Mouse (Mus musculus) myocyte (in vitro differentiated cells): ENCODE results near the gene Ffar3. TPM values are rescaled to one million over a fixed set of nuclear protein-coding genes. Genes with fewer than 3 reads are reported as not detected.

Experiments used
- H3K27me3 ChIP-seq: one replicate; pipeline ENCODE4 v1.6.1; 2011; ENCODE audit not compliant: control insufficient read depth, insufficient read depth, insufficient read length
- H3K36me3 ChIP-seq: one replicate; pipeline ENCODE4 v1.6.1; 2011; ENCODE audit not compliant: control insufficient read depth, insufficient read depth
- H3K4me2 ChIP-seq: one replicate; pipeline ENCODE4 v1.6.1; 2011; ENCODE audit warnings: low read depth, control low read depth
- H3K4me3 ChIP-seq: one replicate; pipeline ENCODE4 v1.5.1; 2011; ENCODE audit warnings: mild to moderate bottlenecking, control low read depth, moderate library complexity
- H3K79me2 ChIP-seq: one replicate; pipeline ENCODE4 v1.6.1; 2011; ENCODE audit not compliant: control insufficient read depth, insufficient read depth
- H3ac ChIP-seq: one replicate; pipeline ENCODE4 v1.6.1; 2011; ENCODE audit not compliant: control insufficient read depth, insufficient read length
- CEBPB ChIP-seq: IDR thresholded peaks from 2 replicates; pipeline ENCODE4 v1.6.1; 2011; ENCODE audit warnings: mild to moderate bottlenecking, moderate library complexity; ENCODE audit not compliant: poor library complexity, insufficient read depth, severe bottlenecking
- E2F4 ChIP-seq: IDR thresholded peaks from one replicate; pipeline ENCODE4 v1.6.1; 2011; ENCODE audit warnings: mild to moderate bottlenecking, control low read depth, moderate library complexity; ENCODE audit not compliant: insufficient read depth
- MAX ChIP-seq: IDR thresholded peaks from one replicate; pipeline ENCODE4 v1.6.1; 2011; ENCODE audit warnings: low read depth, mild to moderate bottlenecking, control low read depth
- MYOD1 ChIP-seq, 3 experiments: IDR thresholded peaks; one replicate each; pipeline ENCODE4 v1.6.1; 2011; ENCODE audit warnings: control low read depth in 2 of 3, low read depth in 2 of 3, mild to moderate bottlenecking in 2 of 3, moderate library complexity in 1 of 3; ENCODE audit not compliant: insufficient read length in 2 of 3, control insufficient read depth in 1 of 3
- MYOG ChIP-seq, 3 experiments: IDR thresholded peaks; one replicate each; pipeline ENCODE4 v1.6.1; 2011; ENCODE audit warnings: control low read depth in 2 of 3, low read depth in 2 of 3, mild to moderate bottlenecking in 2 of 3; ENCODE audit not compliant: insufficient read length in 2 of 3, control insufficient read depth in 1 of 3, insufficient read depth in 1 of 3
- POLR2A ChIP-seq: IDR thresholded peaks from one replicate; pipeline ENCODE4 v1.6.1; 2011; ENCODE audit warnings: low read depth, mild to moderate bottlenecking, control low read depth, moderate library complexity; ENCODE audit not compliant: insufficient read length
- POLR2AphosphoS2 ChIP-seq: IDR thresholded peaks from one replicate; pipeline ENCODE4 v1.6.1; 2011; ENCODE audit warnings: low read depth, control low read depth; ENCODE audit not compliant: insufficient read length
- REST ChIP-seq: IDR thresholded peaks from one replicate; pipeline ENCODE4 v1.6.1; 2011; ENCODE audit warnings: mild to moderate bottlenecking, control low read depth, moderate library complexity; ENCODE audit not compliant: insufficient read depth, insufficient read length
- SRF ChIP-seq: IDR thresholded peaks from one replicate; pipeline ENCODE4 v1.6.1; 2011; ENCODE audit warnings: low read depth; ENCODE audit not compliant: control insufficient read depth, insufficient read length
- TCF12 ChIP-seq: IDR thresholded peaks from one replicate; pipeline ENCODE4 v1.6.1; 2011; ENCODE audit warnings: mild to moderate bottlenecking, control low read depth; ENCODE audit not compliant: poor library complexity, insufficient read depth, severe bottlenecking
- TCF3 ChIP-seq: IDR thresholded peaks from one replicate; pipeline ENCODE4 v1.6.1; 2011; ENCODE audit warnings: low read depth, control low read depth; ENCODE audit not compliant: insufficient read length
- USF1 ChIP-seq: IDR thresholded peaks from one replicate; pipeline ENCODE4 v1.6.1; 2011; ENCODE audit warnings: low read depth, mild to moderate bottlenecking, control low read depth, moderate library complexity
- polyA plus RNA-seq: library from polyadenylated mRNA; unstranded; fragments of >200 nt; fragmentation: generic; extraction: Trizol; gene quantifications from one replicate; pipeline ENCODE4 v1.2.1, GENCODE M21; 2012; ENCODE audit warnings: missing spikeins

The Ffar3 gene
- polyA plus RNA-seq, 1 experiment = not detected

GRCm38 (mm10) chr7:30821532-30821931 is 34.4 kb downstream of the Ffar3 start:
- peaks cover 29% of the 10 kb centered on the region for H3K27me3 ChIP-seq
- H3K79me2 ChIP-seq = no peaks in the 10 kb centered on the region
- H3ac ChIP-seq = no peak overlapping the region
- no peak overlapping the region for H3K4me2 ChIP-seq
- H3K4me3 ChIP-seq = no peak overlapping the region
- H3K36me3 ChIP-seq = no peaks in the 10 kb centered on the region
- TF ChIP-seq TCF3 (no peak), MYOG (IDR thresholded peaks at IDR 0.05; ENCODE audit: control insufficient read depth in 1 of 3, insufficient read depth in 1 of 3, insufficient read length in 2 of 3, low read depth in 2 of 3) (no peak), USF1 (no peak), REST (no peak), SRF (no peak), POLR2AphosphoS2 (no peak), TCF12 (no peak), E2F4 (no peak), MYOD1 (IDR thresholded peaks at IDR 0.05; ENCODE audit: control insufficient read depth in 1 of 3, insufficient read length in 2 of 3, low read depth in 2 of 3) (no peak)

GRCm38 (mm10) chr7:30820854-30821445 is 35.0 kb downstream of the Ffar3 start:
- no peaks in the 10 kb centered on the region for H3K79me2 ChIP-seq
- no peak overlapping the region for H3K4me2 ChIP-seq
- no peaks in the 10 kb centered on the region for H3K36me3 ChIP-seq
- H3K27me3 ChIP-seq = peaks cover 29% of the 10 kb centered on the region
- no peak overlapping the region for H3ac ChIP-seq
- no peak for TF ChIP-seq POLR2AphosphoS2
- no peak overlapping the region for H3K4me3 ChIP-seq

GRCm38 (mm10) chr7:30820131-30820530 is 35.8 kb downstream of the Ffar3 start:
- H3K4me3 ChIP-seq = no peak overlapping the region
- no peak for TF ChIP-seq E2F4
- TF ChIP-seq TCF3 = no peak
- no peak for TF ChIP-seq MAX
- no peak for TF ChIP-seq POLR2A
- TF ChIP-seq TCF12 = no peak
- no peak for TF ChIP-seq MYOD1 (IDR thresholded peaks at IDR 0.05; ENCODE audit: control insufficient read depth in 1 of 3, insufficient read length in 2 of 3, low read depth in 2 of 3)
- no peak for TF ChIP-seq MYOG (IDR thresholded peaks at IDR 0.05; ENCODE audit: control insufficient read depth in 1 of 3, insufficient read depth in 1 of 3, insufficient read length in 2 of 3, low read depth in 2 of 3)
- TF ChIP-seq REST = no peak
- no peak for TF ChIP-seq POLR2AphosphoS2
- no peak for TF ChIP-seq SRF
- no peak for TF ChIP-seq USF1
- no peak for TF ChIP-seq CEBPB

GRCm38 (mm10) chr7:30812291-30812807 is 43.6 kb downstream of the Ffar3 start:
- no peaks in the 10 kb centered on the region for H3K36me3 ChIP-seq
- H3K4me3 ChIP-seq = no peak overlapping the region
- H3ac ChIP-seq = no peak overlapping the region
- TF ChIP-seq CEBPB (no peak), POLR2AphosphoS2 (no peak), REST (no peak)
- peaks cover 6% of the 10 kb centered on the region for H3K27me3 ChIP-seq
- H3K79me2 ChIP-seq = no peaks in the 10 kb centered on the region
- no peak overlapping the region for H3K4me2 ChIP-seq

More at GRCm38 (mm10) chr7:30820131-30820530, 35.8 kb downstream of the Ffar3 start:
- Histone ChIP-seq H3K36me3 (no peaks in the 10 kb centered on the region), H3ac (no peak overlapping the region), H3K79me2 (no peaks in the 10 kb centered on the region), H3K27me3 (peaks cover 29% of the 10 kb centered on the region), H3K4me2 (no peak overlapping the region)

DNA sequence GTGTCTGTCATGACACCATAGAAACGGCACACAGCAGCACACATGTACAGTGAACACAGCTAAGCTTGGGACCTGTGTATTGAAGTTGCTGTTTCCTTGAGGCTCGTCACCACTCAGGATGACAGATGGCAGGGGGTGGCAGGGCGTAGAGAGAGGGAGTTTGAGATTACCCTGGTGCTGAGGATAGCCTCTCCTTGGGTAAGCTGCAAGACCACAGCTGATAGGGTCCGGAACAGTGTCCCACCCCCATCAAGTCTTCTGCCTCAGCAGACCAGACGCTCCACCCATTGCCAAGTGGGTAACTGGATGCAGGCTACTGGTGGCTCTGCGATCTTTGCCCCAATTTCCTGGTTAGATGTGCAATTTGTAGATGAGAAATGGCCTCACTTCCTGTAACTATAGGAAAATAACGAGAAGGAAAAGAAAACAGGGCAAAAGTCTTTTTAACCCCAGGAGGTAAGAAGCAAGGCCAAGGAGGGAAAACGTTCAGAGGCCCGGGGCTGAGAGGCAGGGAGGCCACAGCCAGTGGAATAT is 44.2 kb downstream of the Ffar3 start:
- no peak overlapping the region for H3K4me3 ChIP-seq
- no peak for TF ChIP-seq USF1
- TF ChIP-seq E2F4 = no peak
- TF ChIP-seq TCF3 = no peak
- no peak for TF ChIP-seq MAX
- no peak for TF ChIP-seq TCF12
- TF ChIP-seq REST = no peak
- no peak for TF ChIP-seq SRF
- TF ChIP-seq POLR2A = no peak
- TF ChIP-seq MYOD1 (IDR thresholded peaks at IDR 0.05; ENCODE audit: control insufficient read depth in 1 of 3, insufficient read length in 2 of 3, low read depth in 2 of 3) = no peak
- TF ChIP-seq MYOG (IDR thresholded peaks at IDR 0.05; ENCODE audit: control insufficient read depth in 1 of 3, insufficient read depth in 1 of 3, insufficient read length in 2 of 3, low read depth in 2 of 3) = no peak
- TF ChIP-seq POLR2AphosphoS2 = no peak
- TF ChIP-seq CEBPB = no peak
- no peak overlapping the region for H3K4me2 ChIP-seq
- H3K27me3 ChIP-seq = peaks cover under 1% of the 10 kb centered on the region
- no peaks in the 10 kb centered on the region for H3K79me2 ChIP-seq
- H3K36me3 ChIP-seq = no peaks in the 10 kb centered on the region
- no peak overlapping the region for H3ac ChIP-seq
